Mouse (Mus musculus): ENCODE results near the gene Slc3a1. TPM values are rescaled to one million over a fixed set of nuclear protein-coding genes. Genes with fewer than 3 reads are reported as not detected.

The Slc3a1 gene
- total RNA-seq, 4 experiments from 2014 or later = 0.23 TPM; not detected in 3

GRCm38 (mm10) chr17:85037855-85038254, 9.7 kb downstream of the Slc3a1 start:
- no peak for DNase-seq (ENCODE audit: low spot score in 2 of 2)

- no peak for DNase-seq (ENCODE audit: low spot score in 2 of 2)
These were observed 10.1 kb downstream of the Slc3a1 start for GRCm38 (mm10) chr17:85038311-85038710.

GRCm38 (mm10) chr17:85038761-85039160, 10.6 kb downstream of the Slc3a1 start:
- DNase-seq (ENCODE audit: low spot score in 2 of 2) = no peak

- DNase-seq (ENCODE audit: low spot score in 2 of 2) = no peak
These were observed 12.7 kb downstream of the Slc3a1 start for GRCm38 (mm10) chr17:85040913-85041312.

GRCm38 (mm10) chr17:85042419-85042818, 14.2 kb downstream of the Slc3a1 start:
- DNase-seq (ENCODE audit: low spot score in 2 of 2) = no peak

GRCm38 (mm10) chr17:85043404-85043816, 15.2 kb downstream of the Slc3a1 start:
- no peak for DNase-seq (ENCODE audit: low spot score in 2 of 2)

GRCm38 (mm10) chr17:85044466-85044865, 16.3 kb downstream of the Slc3a1 start:
- no peak for DNase-seq (ENCODE audit: low spot score in 2 of 2)

GRCm38 (mm10) chr17:85045160-85045559, 17.0 kb downstream of the Slc3a1 start:
- DNase-seq (ENCODE audit: low spot score in 2 of 2) = no peak

GRCm38 (mm10) chr17:85048379-85048778, 20.2 kb downstream of the Slc3a1 start:
- no peak for DNase-seq (ENCODE audit: low spot score in 2 of 2)

GRCm38 (mm10) chr17:85058276-85058675, 30.1 kb downstream of the Slc3a1 start:
- no peak for DNase-seq (ENCODE audit: low spot score in 2 of 2)

GRCm38 (mm10) chr17:85059136-85059535, 31.0 kb downstream of the Slc3a1 start:
- no peak for DNase-seq (ENCODE audit: low spot score in 2 of 2)

GRCm38 (mm10) chr17:85063560-85063959, 35.4 kb downstream of the Slc3a1 start:
- DNase-seq (ENCODE audit: low spot score in 2 of 2) = no peak

- DNase-seq (ENCODE audit: low spot score in 2 of 2) = peak in 1 of 2 experiments; percentile 36
These were observed 39.2 kb downstream of the Slc3a1 start for GRCm38 (mm10) chr17:85067331-85067730.

GRCm38 (mm10) chr17:85070658-85071057, 42.5 kb downstream of the Slc3a1 start:
- no peak for DNase-seq (ENCODE audit: low spot score in 2 of 2)

- DNase-seq (ENCODE audit: low spot score in 2 of 2) = no peak
These were observed 43.1 kb downstream of the Slc3a1 start for GRCm38 (mm10) chr17:85071088-85071775.

GRCm38 (mm10) chr17:85072383-85072782, 44.2 kb downstream of the Slc3a1 start:
- DNase-seq (ENCODE audit: low spot score in 2 of 2) = no peak

GRCm38 (mm10) chr17:85073214-85073613, 45.0 kb downstream of the Slc3a1 start:
- DNase-seq (ENCODE audit: low spot score in 2 of 2) = no peak

- no peak for DNase-seq (ENCODE audit: low spot score in 2 of 2)
These were observed 45.9 kb downstream of the Slc3a1 start for GRCm38 (mm10) chr17:85074083-85074482.

GRCm38 (mm10) chr17:85079276-85079675, 51.1 kb downstream of the Slc3a1 start:
- no peak for DNase-seq (ENCODE audit: low spot score in 2 of 2)

- no peak for DNase-seq (ENCODE audit: low spot score in 2 of 2)
These were observed 52.6 kb downstream of the Slc3a1 start for GRCm38 (mm10) chr17:85080781-85081180.

- DNase-seq (ENCODE audit: low spot score in 2 of 2) = no peak
These were observed 57.2 kb downstream of the Slc3a1 start for GRCm38 (mm10) chr17:85085335-85085734.

- no peak for DNase-seq (ENCODE audit: low spot score in 2 of 2)
These were observed 58.3 kb downstream of the Slc3a1 start for GRCm38 (mm10) chr17:85086501-85086900.

GRCm38 (mm10) chr17:85087591-85087990, 59.4 kb downstream of the Slc3a1 start:
- DNase-seq (ENCODE audit: low spot score in 2 of 2) = no peak

GRCm38 (mm10) chr17:85088401-85088800, 60.2 kb downstream of the Slc3a1 start:
- no peak for DNase-seq (ENCODE audit: low spot score in 2 of 2)

Measured in left cerebral cortex, adult 8-10 months (tissue).